Mouse (Mus musculus) midbrain, embryonic 12.5 days (tissue): Measurements from ENCODE around the gene Ptcd2. TPM values are rescaled to one million over a fixed set of nuclear protein-coding genes. Genes with fewer than 3 reads are reported as not detected.

ENCODE experiments used
- ATAC-seq: fragments of 200-750 bp; cut with Nextera tagmentation; 2 replicates; pipeline ENCODE4 v1.8.0; 2017; ENCODE audit warnings: low read depth, moderate TSS enrichment, moderate library complexity; ENCODE audit not compliant: low FRiP score
- H3K27ac ChIP-seq: fragments of 300-500 bp; sonication (generic); replicated peaks from 2 replicates; pipeline ENCODE4 v1.5.1; 2016; ENCODE audit warnings: mild to moderate bottlenecking
- H3K27me3 ChIP-seq: fragments of 300-500 bp; sonication (generic); 2 replicates; pipeline ENCODE4 v1.6.1; 2016; ENCODE audit warnings: mild to moderate bottlenecking
- H3K36me3 ChIP-seq: fragments of 300-500 bp; sonication (generic); 2 replicates; pipeline ENCODE4 v1.6.1; 2016
- H3K4me1 ChIP-seq: fragments of 300-500 bp; sonication (generic); 2 replicates; pipeline ENCODE4 v1.6.1; 2016
- H3K4me2 ChIP-seq: fragments of 300-500 bp; sonication (generic); replicated peaks from 2 replicates; pipeline ENCODE4 v1.6.1; 2016; ENCODE audit warnings: mild to moderate bottlenecking, moderate library complexity
- H3K4me3 ChIP-seq: fragments of 300-500 bp; sonication (generic); 2 replicates; pipeline ENCODE4 v1.5.1; 2016; ENCODE audit warnings: mild to moderate bottlenecking
- H3K9ac ChIP-seq: fragments of 300-500 bp; sonication (generic); replicated peaks from 2 replicates; pipeline ENCODE4 v1.6.1; 2016; ENCODE audit warnings: mild to moderate bottlenecking, moderate library complexity
- H3K9me3 ChIP-seq: fragments of 300-500 bp; sonication (generic); 2 replicates; pipeline ENCODE4 v1.6.1; 2016; ENCODE audit warnings: mild to moderate bottlenecking
- WGBS: fragments of 180-500 bp; shearing (Covaris S2); methylation state at CpG from one replicate; pipeline ENCODE4 v1.1.7; 2016; 5-methylcytosine and 5-hydroxymethylcytosine counted together
- polyA plus RNA-seq: library from polyadenylated mRNA; unstranded; fragments of >200 nt; fragmentation: Nextera tagmentation; extraction: Ambion mirVana; gene quantifications from 2 replicates; pipeline ENCODE4 v1.2.1, GENCODE M21; 2016

Ptcd2 gene
- polyA plus RNA-seq = 47.8 and 48.4 TPM in 2 replicates

DNA sequence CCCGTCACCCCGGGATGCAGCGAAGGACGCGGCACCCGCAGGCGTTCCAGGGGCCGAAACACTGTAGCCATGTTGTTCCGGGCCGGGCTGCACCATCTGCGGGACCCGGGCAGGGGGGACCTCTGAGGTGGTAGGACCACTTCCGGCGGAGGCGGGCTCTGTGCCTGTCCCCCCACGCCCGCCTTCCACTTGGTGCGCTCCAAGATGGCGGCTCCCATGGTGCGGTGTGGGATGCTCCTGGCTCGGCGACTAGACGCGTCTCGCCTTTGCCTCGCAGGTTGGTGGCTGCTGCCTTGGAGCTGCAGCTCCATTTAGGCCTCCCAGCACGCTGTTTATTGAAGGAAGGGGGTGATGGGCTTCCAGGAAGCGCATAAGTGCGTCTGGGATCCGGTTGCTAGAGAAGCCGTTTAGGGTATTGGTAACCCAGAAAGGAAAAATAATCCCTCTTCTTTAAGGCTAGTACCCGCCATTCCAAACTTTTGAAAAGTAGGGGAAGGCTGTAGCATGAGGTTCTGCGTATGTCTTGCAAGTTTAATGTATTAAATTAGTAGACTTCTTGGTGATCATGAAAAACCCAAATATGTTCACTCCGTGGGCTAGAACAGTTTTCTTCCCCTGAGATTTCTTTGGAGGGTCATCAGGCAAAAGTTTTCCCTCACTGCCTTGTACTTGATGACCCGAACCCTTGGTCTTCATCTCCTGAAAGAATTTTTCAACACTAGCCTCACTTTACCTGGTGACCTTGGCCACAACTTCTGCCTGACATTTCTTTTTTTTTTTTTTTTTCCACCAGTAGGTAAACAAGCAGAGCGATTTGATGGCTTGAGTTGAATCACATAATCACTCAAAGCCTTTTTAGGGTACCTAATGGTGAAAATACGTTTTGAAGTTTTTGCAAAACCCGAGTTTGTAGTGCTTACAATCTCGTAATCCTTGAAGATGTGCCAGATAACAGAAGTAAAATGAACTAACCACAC lies at the start of gene Ptcd2, which contains the start of gene Mrps27:
Gene Ptcd2, minus strand, starts transcription at position 107 of the 977 bp plus-strand sequence.
Gene Mrps27, plus strand, starts transcription at position 188 of the 977 bp plus-strand sequence.
- H3K4me3 ChIP-seq = peak within 1 kb of the TSS; percentile 77
- no peaks in the 10 kb centered on the region for H3K27me3 ChIP-seq
- H3K9me3 ChIP-seq = no peaks in the 10 kb centered on the region
- peaks cover 33% of the 10 kb centered on the region for H3K36me3 ChIP-seq
- 3% methylated on average over 39 of the region's 39 CpGs for WGBS
- H3K27ac ChIP-seq = peak within 1 kb of the TSS; percentile 79
- peak within 1 kb of the TSS; percentile 83 for H3K9ac ChIP-seq
- peak; percentile 97 for ATAC-seq
- peak within 1 kb of the TSS; percentile 71 for H3K4me2 ChIP-seq
- peaks cover 17% of the 10 kb centered on the region for H3K4me1 ChIP-seq

DNA sequence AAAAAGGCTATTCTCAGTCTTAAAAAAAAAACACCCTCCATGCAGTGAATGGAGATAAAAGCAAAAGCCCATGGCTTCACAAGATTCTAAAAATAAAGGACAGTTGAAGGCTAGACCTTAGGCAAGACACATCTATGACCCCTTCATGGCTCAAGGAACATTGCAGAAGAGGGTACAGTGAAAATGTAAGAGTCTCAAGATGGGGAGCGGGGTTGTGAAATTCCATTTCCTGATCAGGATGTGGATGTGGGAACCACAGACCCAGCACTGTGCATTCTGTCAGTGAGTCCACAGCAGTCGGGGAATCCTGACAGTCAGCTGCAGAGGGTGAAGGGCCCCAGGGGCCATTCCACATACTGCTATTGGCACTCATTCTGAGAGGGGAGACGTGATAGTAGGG lies 48.6 kb upstream of the Ptcd2 start:
- Histone ChIP-seq H3K4me3 (no peak overlapping the region), H3K27ac (no peak overlapping the region), H3K27me3 (no peaks in the 10 kb centered on the region), H3K4me2 (no peak overlapping the region), H3K36me3 (no peaks in the 10 kb centered on the region), H3K9me3 (no peaks in the 10 kb centered on the region), H3K4me1 (peaks cover 41% of the 10 kb centered on the region), H3K9ac (no peak overlapping the region)
- WGBS = 91% methylated on average over 3 of the region's 3 CpGs
- no peak for ATAC-seq

DNA sequence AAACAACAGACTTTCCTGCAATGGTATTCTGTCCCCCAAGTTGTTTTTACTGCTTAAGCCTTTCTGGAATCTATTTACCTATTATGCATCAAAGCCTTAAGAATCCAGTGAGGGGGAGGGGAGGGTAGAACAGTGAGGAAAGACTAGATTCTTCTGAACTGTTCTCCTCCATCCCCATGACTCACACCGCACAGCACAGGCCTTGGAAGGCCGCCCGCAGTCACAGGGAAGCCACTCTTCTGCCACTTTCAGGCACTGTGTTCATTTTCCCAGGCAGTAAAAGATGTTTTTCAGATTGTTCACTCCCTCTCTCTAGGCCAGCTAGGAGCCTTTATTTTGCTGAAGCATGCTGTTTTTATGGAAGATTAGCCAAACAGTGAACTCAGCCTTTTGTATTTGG lies 46.9 kb upstream of the Ptcd2 start:
- peaks cover 27% of the 10 kb centered on the region for H3K4me1 ChIP-seq
- H3K36me3 ChIP-seq = no peaks in the 10 kb centered on the region
- no peak overlapping the region for H3K27ac ChIP-seq
- no peaks in the 10 kb centered on the region for H3K27me3 ChIP-seq
- no peaks in the 10 kb centered on the region for H3K9me3 ChIP-seq
- H3K9ac ChIP-seq = no peak overlapping the region
- no peak for ATAC-seq
- no peak overlapping the region for H3K4me3 ChIP-seq
- no peak overlapping the region for H3K4me2 ChIP-seq
- WGBS = 74% methylated on average over 3 of the region's 3 CpGs

DNA sequence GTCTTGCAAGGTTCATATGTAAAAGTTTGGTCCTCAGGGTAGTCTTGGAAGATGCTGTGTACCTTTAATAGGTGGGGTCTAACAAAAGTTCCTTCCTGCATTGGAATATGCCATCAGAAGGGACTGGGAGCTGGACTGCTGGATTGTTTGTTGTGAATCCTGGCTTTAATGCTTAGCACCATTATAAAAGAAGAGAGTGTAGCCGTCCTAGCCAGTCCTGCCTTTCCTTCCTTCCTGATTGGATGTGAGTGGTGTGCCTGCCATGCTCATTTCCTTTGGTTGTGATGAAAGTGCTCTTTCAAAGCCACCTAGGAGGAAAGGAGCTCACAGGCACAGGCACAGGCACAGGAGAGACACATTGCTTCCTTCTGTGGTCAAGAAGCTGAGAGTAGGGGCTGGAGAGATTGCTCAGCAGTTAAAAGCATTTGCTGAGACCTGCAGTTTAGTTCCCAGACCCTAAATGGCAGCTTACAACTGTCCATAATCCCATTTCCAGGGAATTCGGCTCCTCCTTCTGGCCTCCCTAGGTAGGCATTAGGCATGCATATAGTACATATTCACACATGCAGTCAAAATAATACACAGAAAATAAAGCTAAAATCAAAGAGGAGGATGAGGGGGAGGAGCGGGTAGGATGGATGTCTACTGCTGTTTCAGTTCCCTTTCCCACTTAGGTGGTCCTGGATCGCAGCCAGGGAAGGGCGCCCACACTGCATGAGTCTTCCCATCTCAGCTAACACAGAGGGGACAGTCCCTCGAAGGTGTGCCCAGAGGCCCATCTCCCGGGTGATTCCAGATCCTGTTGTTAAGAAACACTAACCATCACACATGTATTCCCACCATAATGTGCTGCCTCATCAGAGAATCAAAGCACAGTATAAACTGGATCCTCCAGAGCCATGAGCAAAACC lies 43.7 kb upstream of the Ptcd2 start:
- no peak overlapping the region for H3K4me3 ChIP-seq
- 91% methylated on average over 7 of the region's 7 CpGs for WGBS

DNA sequence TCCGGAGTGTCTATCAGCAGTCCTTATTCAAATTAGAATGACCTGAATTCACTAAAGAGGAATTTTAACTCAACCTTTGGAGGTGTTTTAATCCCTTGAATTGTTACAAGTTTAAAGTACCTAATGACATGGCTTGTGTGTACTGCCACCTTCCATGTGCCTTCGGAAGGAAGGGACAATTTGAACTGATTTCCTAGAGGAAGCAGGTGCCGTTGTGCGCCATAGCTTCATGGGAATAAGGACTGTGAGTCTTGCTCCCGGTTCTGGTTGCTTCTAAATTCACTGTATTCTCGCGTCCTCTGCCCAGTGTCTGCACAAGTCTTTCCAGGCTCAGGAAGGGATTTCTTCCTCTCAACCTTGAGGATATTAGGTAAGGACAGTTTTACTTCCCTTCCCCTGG lies 41.8 kb upstream of the Ptcd2 start:
- H3K27me3 ChIP-seq = no peaks in the 10 kb centered on the region
- H3K4me3 ChIP-seq = no peak overlapping the region
- peaks cover 17% of the 10 kb centered on the region for H3K4me1 ChIP-seq
- no peaks in the 10 kb centered on the region for H3K36me3 ChIP-seq
- no peaks in the 10 kb centered on the region for H3K9me3 ChIP-seq
- no peak overlapping the region for H3K9ac ChIP-seq
- H3K4me2 ChIP-seq = no peak overlapping the region
- 89% methylated on average over 7 of the region's 7 CpGs for WGBS
- ATAC-seq = no peak
- no peak overlapping the region for H3K27ac ChIP-seq

More for the DNA sequence above, 43.7 kb upstream of the Ptcd2 start:
- H3K4me2 ChIP-seq = no peak overlapping the region
- no peak for ATAC-seq
- no peak overlapping the region for H3K27ac ChIP-seq
- no peaks in the 10 kb centered on the region for H3K9me3 ChIP-seq
- H3K4me1 ChIP-seq = peaks cover 17% of the 10 kb centered on the region; the same call in 1 of the 2 replicates
- no peaks in the 10 kb centered on the region for H3K27me3 ChIP-seq
- no peaks in the 10 kb centered on the region for H3K36me3 ChIP-seq
- H3K9ac ChIP-seq = no peak overlapping the region

DNA sequence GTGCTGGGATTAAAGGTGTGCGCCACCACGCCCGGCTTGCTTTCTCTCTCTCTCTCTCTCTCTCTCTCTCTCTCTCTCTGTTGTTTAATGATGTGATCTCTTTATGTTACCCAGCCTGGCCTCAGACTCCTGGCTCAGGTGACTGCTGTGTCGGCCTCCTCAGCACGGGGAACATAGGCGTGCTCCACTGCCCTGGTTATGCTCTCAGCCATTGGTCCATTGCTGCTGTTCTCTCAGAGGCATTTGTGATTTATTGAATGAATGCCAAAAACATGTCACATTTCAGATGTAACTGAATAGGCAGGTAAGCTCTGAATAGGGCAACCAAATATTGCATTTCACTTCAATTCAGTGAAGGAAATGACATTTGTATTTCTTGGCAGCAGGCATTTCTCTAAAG lies 41.4 kb upstream of the Ptcd2 start:
- no peaks in the 10 kb centered on the region for H3K36me3 ChIP-seq
- no peak for ATAC-seq
- WGBS = 90% methylated on average over 4 of the region's 6 CpGs
- H3K9ac ChIP-seq = no peak overlapping the region
- H3K27me3 ChIP-seq = no peaks in the 10 kb centered on the region
- peaks cover 14% of the 10 kb centered on the region for H3K4me1 ChIP-seq
- no peak overlapping the region for H3K4me3 ChIP-seq
- no peaks in the 10 kb centered on the region for H3K9me3 ChIP-seq
- H3K4me2 ChIP-seq = no peak overlapping the region
- H3K27ac ChIP-seq = no peak overlapping the region

DNA sequence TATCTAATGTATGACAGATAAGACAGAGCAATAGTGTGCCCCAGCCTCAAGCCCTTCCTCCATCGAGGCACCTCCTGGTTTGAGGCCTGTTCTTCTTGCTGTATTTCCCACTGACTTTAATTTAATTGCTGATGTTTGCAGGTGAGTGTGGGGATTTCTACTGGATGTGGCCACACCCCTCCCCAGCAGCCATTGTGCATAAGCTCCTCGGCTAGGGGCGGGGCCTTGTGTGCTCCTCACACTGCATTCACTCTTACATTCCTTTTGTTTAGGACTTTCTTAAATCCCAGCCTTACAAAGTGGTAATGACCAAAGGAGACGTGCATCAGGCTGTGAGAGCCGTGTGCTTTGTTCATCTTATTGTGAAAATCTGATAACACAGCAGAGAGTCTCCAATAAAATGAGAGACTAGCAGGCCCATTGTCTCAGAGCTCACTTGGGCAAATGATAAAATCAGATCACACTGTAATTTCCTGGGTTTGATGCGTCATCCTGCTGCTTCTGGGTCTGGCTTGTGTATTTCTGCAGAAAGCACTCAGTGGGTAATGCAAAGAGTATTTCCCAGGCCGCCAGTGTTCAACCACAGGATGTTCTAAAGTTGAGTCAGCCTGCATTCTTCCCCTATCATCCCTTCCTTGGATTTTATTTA lies 40.2 kb upstream of the Ptcd2 start:
- ATAC-seq = no peak
- no peaks in the 10 kb centered on the region for H3K9me3 ChIP-seq
- peaks cover 5% of the 10 kb centered on the region; the same call in 1 of the 2 replicates for H3K36me3 ChIP-seq
- H3K27me3 ChIP-seq = no peaks in the 10 kb centered on the region
- no peak overlapping the region for H3K9ac ChIP-seq
- peaks cover 14% of the 10 kb centered on the region for H3K4me1 ChIP-seq
- H3K4me3 ChIP-seq = no peak overlapping the region
- no peak overlapping the region for H3K27ac ChIP-seq
- 37% methylated on average over 7 of the region's 7 CpGs for whole genome bisulfite sequencing
- no peak overlapping the region for H3K4me2 ChIP-seq

DNA sequence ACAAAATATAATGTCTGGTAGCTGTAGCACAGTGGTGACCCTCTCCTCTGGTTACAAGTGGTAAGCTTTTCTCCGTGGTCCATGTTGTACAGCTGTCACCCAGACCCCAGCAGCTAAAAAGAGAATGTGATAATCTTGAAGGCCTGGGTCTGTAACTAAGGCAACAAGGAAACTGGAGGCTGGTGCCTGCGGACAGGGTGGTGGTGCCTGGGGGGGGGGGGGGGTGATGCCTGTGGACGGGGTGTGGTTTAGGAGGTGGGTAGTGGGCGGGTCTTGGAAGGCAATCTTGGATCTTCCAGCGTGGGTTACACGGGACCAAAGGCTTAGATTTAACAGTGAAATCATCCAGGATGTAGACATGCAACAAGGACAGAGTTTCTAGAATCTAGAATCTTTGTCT lies 37.9 kb upstream of the Ptcd2 start:
- H3K4me1 ChIP-seq = peaks cover 9% of the 10 kb centered on the region
- H3K9me3 ChIP-seq = no peaks in the 10 kb centered on the region
- 39% methylated on average over 6 of the region's 6 CpGs for WGBS
- H3K36me3 ChIP-seq = peaks cover 5% of the 10 kb centered on the region; the same call in 1 of the 2 replicates
- H3K4me2 ChIP-seq = no peak overlapping the region
- no peak overlapping the region for H3K4me3 ChIP-seq
- no peak overlapping the region for H3K27ac ChIP-seq
- H3K27me3 ChIP-seq = no peaks in the 10 kb centered on the region
- peak; percentile 76 for ATAC-seq
- H3K9ac ChIP-seq = no peak overlapping the region

DNA sequence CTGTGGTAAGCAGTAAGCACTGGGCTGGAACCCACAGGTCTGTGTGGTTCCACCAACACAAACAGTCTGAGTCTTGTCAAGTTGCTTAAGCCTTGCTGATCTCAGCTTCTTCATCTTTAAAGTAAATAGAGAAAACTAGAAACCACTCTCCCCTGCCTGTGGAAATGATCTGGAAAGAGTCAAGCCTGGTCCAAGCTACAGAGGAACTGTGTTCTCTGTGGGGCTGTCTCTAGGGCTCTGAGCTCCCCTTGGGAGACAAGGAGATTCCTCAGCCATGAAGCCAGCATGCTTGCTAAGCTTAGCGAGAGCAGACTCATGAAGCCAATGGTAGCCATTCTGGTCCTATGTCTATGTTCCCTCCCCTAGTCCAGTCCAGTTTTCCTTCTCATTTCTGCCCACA lies 33.7 kb upstream of the Ptcd2 start:
- ATAC-seq = no peak
- Histone ChIP-seq H3K9me3 (no peaks in the 10 kb centered on the region), H3K27me3 (no peaks in the 10 kb centered on the region), H3K36me3 (peaks cover 5% of the 10 kb centered on the region; the same call in 1 of the 2 replicates), H3K9ac (no peak overlapping the region), H3K27ac (no peak overlapping the region), H3K4me2 (no peak overlapping the region), H3K4me3 (no peak overlapping the region), H3K4me1 (peaks cover 6% of the 10 kb centered on the region)
- WGBS = 100% methylated on average over 1 of the region's 1 CpGs

DNA sequence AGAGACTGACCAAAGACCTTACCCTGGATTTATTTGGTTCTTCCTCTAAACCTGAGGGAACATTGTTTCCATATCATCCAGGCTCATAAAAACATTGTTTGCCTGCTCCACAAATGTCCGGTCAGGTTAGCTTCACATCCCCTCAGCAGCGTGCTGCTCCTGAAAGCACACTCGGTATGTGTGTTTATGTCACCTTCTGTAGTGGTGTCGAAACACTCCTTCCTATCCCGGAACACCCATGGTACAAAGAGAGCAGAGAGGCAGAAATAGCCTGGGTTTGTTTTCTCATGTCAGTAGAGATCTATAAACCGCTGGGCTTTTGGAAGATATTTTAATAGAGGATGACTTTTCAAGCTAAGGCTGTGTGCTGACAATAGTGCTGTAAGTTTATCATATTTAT lies 32.5 kb upstream of the Ptcd2 start:
- Histone ChIP-seq H3K27me3 (no peaks in the 10 kb centered on the region), H3K9ac (no peak overlapping the region), H3K4me2 (no peak overlapping the region), H3K9me3 (no peaks in the 10 kb centered on the region), H3K36me3 (peaks cover 5% of the 10 kb centered on the region; the same call in 1 of the 2 replicates), H3K4me1 (peaks cover 3% of the 10 kb centered on the region; the same call in 1 of the 2 replicates), H3K4me3 (no peak overlapping the region), H3K27ac (no peak overlapping the region)
- WGBS = 97% methylated on average over 6 of the region's 6 CpGs
- no peak for ATAC-seq

DNA sequence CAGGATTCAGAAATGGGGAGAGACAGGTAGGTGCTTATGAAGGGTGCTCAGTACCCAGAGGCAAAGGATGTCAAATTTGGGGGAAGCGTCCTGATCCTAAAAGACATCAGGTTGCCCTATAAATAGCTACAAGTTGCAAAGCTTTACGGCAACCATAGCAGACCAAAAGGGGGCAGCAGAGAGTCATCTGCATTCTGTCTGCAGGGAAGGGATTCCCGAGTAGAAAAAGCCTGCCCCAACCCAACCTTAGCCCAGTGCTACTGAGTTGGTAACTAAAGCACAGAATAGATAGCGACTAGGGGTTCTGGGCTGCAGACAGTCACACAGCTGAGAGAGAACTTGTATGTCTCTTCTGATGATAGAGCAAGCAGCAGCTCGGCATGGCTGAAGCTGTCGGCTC lies 31.0 kb upstream of the Ptcd2 start:
- ATAC-seq = peak; percentile 62; the same call in 1 of the 2 replicates
- Histone ChIP-seq H3K4me1 (peaks cover 3% of the 10 kb centered on the region; the same call in 1 of the 2 replicates), H3K9ac (no peak overlapping the region), H3K4me3 (no peak overlapping the region), H3K27me3 (no peaks in the 10 kb centered on the region), H3K4me2 (no peak overlapping the region), H3K9me3 (no peaks in the 10 kb centered on the region), H3K27ac (no peak overlapping the region), H3K36me3 (peaks cover 5% of the 10 kb centered on the region; the same call in 1 of the 2 replicates)
- 34% methylated on average over 6 of the region's 6 CpGs for WGBS
